Mouse (Mus musculus): ENCODE data around the gene Khdc1b. TPM values are rescaled to one million over a fixed set of nuclear protein-coding genes. Genes with fewer than 3 reads are reported as not detected.

Gene Khdc1b
- polyA plus RNA-seq, 1 experiment from 2014 or later, result not detected

- H3K36me3 ChIP-seq, result no peaks in the 10 kb centered on the region
- H3K9ac ChIP-seq, result no peak overlapping the region
These were observed 42.3 kb downstream of the Khdc1b start for GRCm38 (mm10) chr1:21425654-21426053.

GRCm38 (mm10) chr1:21428079-21428478 is 44.7 kb downstream of the Khdc1b start:
- no peak for ATAC-seq
- no peaks in the 10 kb centered on the region for H3K9me3 ChIP-seq
- H3K27me3 ChIP-seq (replicated peaks), result no peaks in the 10 kb centered on the region
- H3K4me3 ChIP-seq (replicated peaks), result no peak overlapping the region
- H3K4me2 ChIP-seq (replicated peaks), result no peak overlapping the region
- H3K9ac ChIP-seq, result no peak overlapping the region
- H3K36me3 ChIP-seq, result no peaks in the 10 kb centered on the region
- no peaks in the 10 kb centered on the region for H3K4me1 ChIP-seq (replicated peaks)
- H3K27ac ChIP-seq, result no peak overlapping the region
- 81% methylated on average over 4 of the region's 4 CpGs for WGBS

More at GRCm38 (mm10) chr1:21425654-21426053, 42.3 kb downstream of the Khdc1b start:
- H3K4me3 ChIP-seq (replicated peaks), result no peak overlapping the region
- no peaks in the 10 kb centered on the region for H3K4me1 ChIP-seq (replicated peaks)
- WGBS, result 76% methylated on average over 2 of the region's 2 CpGs
- H3K9me3 ChIP-seq, result no peaks in the 10 kb centered on the region
- H3K27me3 ChIP-seq (replicated peaks), result no peaks in the 10 kb centered on the region
- H3K27ac ChIP-seq, result no peak overlapping the region
- H3K4me2 ChIP-seq (replicated peaks), result no peak overlapping the region
- no peak for ATAC-seq

- Histone ChIP-seq H3K27ac (no peak overlapping the region), H3K4me3 (replicated peaks) (no peak overlapping the region), H3K27me3 (replicated peaks) (no peaks in the 10 kb centered on the region), H3K9ac (no peak overlapping the region), H3K4me2 (replicated peaks) (no peak overlapping the region), H3K36me3 (no peaks in the 10 kb centered on the region), H3K9me3 (no peaks in the 10 kb centered on the region), H3K4me1 (replicated peaks) (no peaks in the 10 kb centered on the region)
- no peak for ATAC-seq
- 81% methylated on average over 3 of the region's 3 CpGs for WGBS
These were observed 48.3 kb downstream of the Khdc1b start for GRCm38 (mm10) chr1:21431666-21432065.

- 55% methylated on average over 3 of the region's 3 CpGs for WGBS
These were observed 51.5 kb downstream of the Khdc1b start for GRCm38 (mm10) chr1:21434853-21435252.

More at GRCm38 (mm10) chr1:21434853-21435252, 51.5 kb downstream of the Khdc1b start:
- Histone ChIP-seq H3K9me3 (no peaks in the 10 kb centered on the region), H3K4me1 (replicated peaks) (no peaks in the 10 kb centered on the region), H3K4me3 (replicated peaks) (no peak overlapping the region), H3K27me3 (replicated peaks) (no peaks in the 10 kb centered on the region), H3K36me3 (no peaks in the 10 kb centered on the region), H3K27ac (no peak overlapping the region), H3K9ac (no peak overlapping the region), H3K4me2 (replicated peaks) (no peak overlapping the region)
- ATAC-seq, result no peak

Other genes starting within 250 kb of the Khdc1b start
- gene Tmem14a, start 165.0 kb upstream of the Khdc1b start, polyA plus RNA-seq (2015; fragmentation: Nextera tagmentation; extraction: Ambion mirVana), result 13.5 and 13.7 TPM in 2 replicates
- gene Gsta3, start 143.0 kb upstream of the Khdc1b start, polyA plus RNA-seq (2015; fragmentation: Nextera tagmentation; extraction: Ambion mirVana), result 15.4 and 15.6 TPM in 2 replicates
- gene Khdc1a, start 33.9 kb upstream of the Khdc1b start, polyA plus RNA-seq (2015; fragmentation: Nextera tagmentation; extraction: Ambion mirVana), result not detected in 2 replicates
- not detected in 2 replicates for gene Khdc1c, start 15.2 kb upstream of the Khdc1b start, polyA plus RNA-seq (2015; fragmentation: Nextera tagmentation; extraction: Ambion mirVana)